Mouse (Mus musculus) heart, adult 2 months (tissue): ENCODE measurements around the gene Camk2n2.

Source experiments
- CTCF ChIP-seq: fragments of 200-600 bp; IDR thresholded peaks from 2 replicates; pipeline ENCODE4 v1.8.1; 2022; ENCODE audit warnings: antibody characterized with exemption, mild to moderate bottlenecking, moderate library complexity
- POLR2A ChIP-seq: fragments of 200-500 bp; IDR thresholded peaks from 2 replicates; pipeline ENCODE4 v1.6.1; 2011; ENCODE audit warnings: mild to moderate bottlenecking, low read depth, low read length, control low read depth; ENCODE audit not compliant: insufficient read depth

DNA sequence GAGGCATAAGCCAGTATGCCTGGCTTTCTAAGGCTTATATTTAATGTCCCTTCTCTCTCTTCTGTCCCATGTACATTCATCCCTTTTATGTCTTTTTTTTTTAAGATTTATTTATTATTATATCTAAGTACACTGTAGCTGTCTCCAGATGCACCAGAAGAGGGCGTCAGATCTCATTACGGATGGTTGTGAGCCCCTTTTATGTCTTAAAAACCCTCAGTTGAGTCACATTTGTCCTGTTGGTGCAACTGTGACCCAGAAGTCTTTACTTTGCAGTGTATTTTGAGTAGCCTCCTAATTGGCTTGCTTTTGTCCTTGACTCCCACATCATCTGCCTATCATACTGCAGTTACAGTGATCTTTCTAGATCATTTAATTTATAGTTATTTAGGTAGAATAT is 32.2 kb upstream of the Camk2n2 start:
- TF ChIP-seq CTCF (peak; percentile 37), POLR2A (no peak)
